14 mouse cellular contexts compared by ENCODE assay signal in the genomic region with DNA sequence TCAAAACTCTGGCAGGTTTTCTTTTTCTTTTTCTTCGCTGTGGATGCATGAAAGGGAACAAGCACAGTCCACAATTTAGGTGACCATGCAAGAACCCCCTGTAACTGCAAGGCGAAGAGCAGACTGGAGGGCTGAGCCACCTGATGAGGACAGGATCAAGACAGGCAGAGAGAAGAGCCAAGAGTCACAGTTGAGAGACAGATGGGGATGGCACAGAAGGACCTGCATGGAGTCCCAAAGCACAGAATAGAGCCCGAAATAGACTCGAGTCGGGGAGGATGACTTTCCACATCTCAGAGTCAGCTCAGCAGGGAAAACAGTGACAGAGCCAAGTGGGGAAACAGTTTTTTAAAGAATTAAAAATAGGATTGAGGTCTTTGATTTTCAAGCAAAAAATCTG. TPM values are rescaled to one million over a fixed set of nuclear protein-coding genes. Genes with fewer than 3 reads are reported as not detected.
A peak's percentile ranks its signal among the peaks of the same experiment; 100 is the strongest.
DNase-seq lines count a peak whose midpoint lies in the region; ATAC-seq and TF ChIP-seq lines count a peak whose summit lies in the region.
"Had no signal": no experiment of that assay in that cellular context is flagged by ENCODE, and none has a peak within 500 bp of the region (broad histone marks: within the 10 kb centered on the region; RNA-seq: fewer than 3 reads in every experiment).

No protein-coding gene starts in this region.

- no peak overlapping the region for H3K9ac ChIP-seq in forebrain, postnatal 0 days
- H3K9ac ChIP-seq in forebrain, embryonic 13.5 days, result no peak overlapping the region
- no peak overlapping the region for H3K9ac ChIP-seq in kidney, embryonic 15.5 days
- H3K9ac ChIP-seq in midbrain, postnatal 0 days (replicated peaks; ENCODE audit: low read length, poor library complexity, severe bottlenecking), result no peak overlapping the region
- no peak overlapping the region for H3K9ac ChIP-seq in midbrain, embryonic 13.5 days (replicated peaks)
- H3K9ac ChIP-seq: embryonic facial prominence, embryonic 13.5 days; forebrain, embryonic 12.5 days; liver, embryonic 14.5 days; neural tube, embryonic 13.5 days had no signal

- no peak overlapping the region for H3K27ac ChIP-seq in forebrain, postnatal 0 days (ENCODE audit: low read depth, low read length)
- H3K27ac ChIP-seq in forebrain, embryonic 13.5 days, result no peak overlapping the region
- peak overlapping the region; percentile 56 for H3K27ac ChIP-seq in kidney, embryonic 15.5 days
- H3K27ac ChIP-seq in midbrain, postnatal 0 days (ENCODE audit: low read depth, low read length), result no peak overlapping the region
- no peak overlapping the region for H3K27ac ChIP-seq in midbrain, embryonic 13.5 days
- H3K27ac ChIP-seq: embryonic facial prominence, embryonic 13.5 days; forebrain, embryonic 12.5 days; heart, embryonic 10.5 days; liver, embryonic 14.5 days; neural tube, embryonic 13.5 days had no signal

- H3K36me3 ChIP-seq in forebrain, postnatal 0 days (ENCODE audit: insufficient read depth), result no peaks in the 10 kb centered on the region
- H3K36me3 ChIP-seq in forebrain, embryonic 13.5 days (ENCODE audit: poor library complexity, severe bottlenecking), result peaks cover 47% of the 10 kb centered on the region; the same call in 1 of the 2 replicates
- peaks cover 71% of the 10 kb centered on the region for H3K36me3 ChIP-seq in kidney, embryonic 15.5 days
- H3K36me3 ChIP-seq in midbrain, postnatal 0 days (ENCODE audit: insufficient read depth, low read length), result no peaks in the 10 kb centered on the region
- H3K36me3 ChIP-seq in midbrain, embryonic 13.5 days, result peaks cover 11% of the 10 kb centered on the region; the same call in 1 of the 2 replicates
- H3K36me3 ChIP-seq: neural tube, embryonic 13.5 days had no signal

- no peak overlapping the region for H3K4me2 ChIP-seq in forebrain, postnatal 0 days (ENCODE audit: low read depth)
- no peak overlapping the region for H3K4me2 ChIP-seq in forebrain, embryonic 13.5 days
- H3K4me2 ChIP-seq in kidney, embryonic 15.5 days, result no peak overlapping the region
- no peak overlapping the region for H3K4me2 ChIP-seq in midbrain, postnatal 0 days (ENCODE audit: low read depth, low read length, poor library complexity, severe bottlenecking)
- H3K4me2 ChIP-seq in midbrain, embryonic 13.5 days (replicated peaks), result no peak overlapping the region
- H3K4me2 ChIP-seq: embryonic facial prominence, embryonic 13.5 days; forebrain, embryonic 12.5 days; neural tube, embryonic 13.5 days had no signal

- 55% methylated on average over 5 of the region's 5 CpGs for WGBS in forebrain, postnatal 0 days
- 82% methylated on average over 5 of the region's 5 CpGs for WGBS in forebrain, embryonic 13.5 days
- WGBS in kidney, embryonic 15.5 days, result 76% methylated on average over 5 of the region's 5 CpGs
- 71% methylated on average over 5 of the region's 5 CpGs for whole genome bisulfite sequencing in midbrain, postnatal 0 days
- 70% methylated on average over 5 of the region's 5 CpGs for WGBS in midbrain, embryonic 13.5 days

- no peaks in the 10 kb centered on the region for H3K9me3 ChIP-seq in forebrain, postnatal 0 days (ENCODE audit: low read length)
- H3K9me3 ChIP-seq in forebrain, embryonic 13.5 days (replicated peaks), result no peaks in the 10 kb centered on the region
- no peaks in the 10 kb centered on the region for H3K9me3 ChIP-seq in kidney, embryonic 15.5 days (replicated peaks)
- no peaks in the 10 kb centered on the region for H3K9me3 ChIP-seq in midbrain, postnatal 0 days (ENCODE audit: low read length)
- H3K9me3 ChIP-seq in midbrain, embryonic 13.5 days, result no peaks in the 10 kb centered on the region
- H3K9me3 ChIP-seq: embryonic facial prominence, embryonic 13.5 days; forebrain, embryonic 12.5 days; heart, embryonic 10.5 days; neural tube, embryonic 13.5 days had no signal

- H3K4me3 ChIP-seq in forebrain, postnatal 0 days (ENCODE audit: low read depth, low read length), result no peak overlapping the region
- no peak overlapping the region for H3K4me3 ChIP-seq in forebrain, embryonic 13.5 days
- no peak overlapping the region for H3K4me3 ChIP-seq in kidney, embryonic 15.5 days (replicated peaks)
- no peak overlapping the region for H3K4me3 ChIP-seq in midbrain, postnatal 0 days (ENCODE audit: low read depth, low read length)
- no peak overlapping the region for H3K4me3 ChIP-seq in midbrain, embryonic 13.5 days (replicated peaks)
- H3K4me3 ChIP-seq: embryonic facial prominence, embryonic 13.5 days; erythroblast, embryonic 14.5 days; forebrain, embryonic 12.5 days; heart, embryonic 10.5 days; neural tube, embryonic 13.5 days had no signal

- no peaks in the 10 kb centered on the region for H3K27me3 ChIP-seq in forebrain, postnatal 0 days (ENCODE audit: insufficient read depth, low read length)
- H3K27me3 ChIP-seq in forebrain, embryonic 13.5 days, result no peaks in the 10 kb centered on the region
- H3K27me3 ChIP-seq in kidney, embryonic 15.5 days, result no peaks in the 10 kb centered on the region
- no peaks in the 10 kb centered on the region for H3K27me3 ChIP-seq in midbrain, postnatal 0 days (ENCODE audit: insufficient read depth, low read length)
- no peaks in the 10 kb centered on the region for H3K27me3 ChIP-seq in midbrain, embryonic 13.5 days
- H3K27me3 ChIP-seq: embryonic facial prominence, embryonic 13.5 days; forebrain, embryonic 12.5 days; neural tube, embryonic 13.5 days had no signal

- peak; percentile 63; the same call in 1 of the 2 replicates for ATAC-seq in forebrain, postnatal 0 days
- ATAC-seq in forebrain, embryonic 13.5 days, result no peak
- no peak for ATAC-seq in kidney, embryonic 15.5 days (replicated peaks; ENCODE audit: low FRiP score)
- ATAC-seq in midbrain, postnatal 0 days (ENCODE audit: low FRiP score), result no peak
- ATAC-seq in midbrain, embryonic 13.5 days, result no peak

- TF ChIP-seq CTCF in forebrain, postnatal 0 days (IDR thresholded peaks at IDR 0.05; ENCODE audit: low read depth), result no peak
- TF ChIP-seq CTCF in midbrain, postnatal 0 days (IDR thresholded peaks at IDR 0.05), result no peak

- DNase-seq in adrenal gland, postnatal 14 days, result peak; percentile 1
- no peak for DNase-seq in adrenal gland, adult 8-10 months
- DNase-seq in forebrain, postnatal 0 days, result no peak
- DNase-seq in kidney, adult 11 months, result no peak
- peak; percentile 13 for DNase-seq in midbrain, postnatal 0 days (ENCODE audit: low spot score)

- no peaks in the 10 kb centered on the region for H3K4me1 ChIP-seq in forebrain, postnatal 0 days (ENCODE audit: insufficient read depth)
- no peaks in the 10 kb centered on the region for H3K4me1 ChIP-seq in forebrain, embryonic 13.5 days
- H3K4me1 ChIP-seq in kidney, embryonic 15.5 days, result peaks cover 19% of the 10 kb centered on the region; the same call in 1 of the 2 replicates
- H3K4me1 ChIP-seq in midbrain, postnatal 0 days (ENCODE audit: insufficient read depth, low read length), result no peaks in the 10 kb centered on the region
- no peaks in the 10 kb centered on the region for H3K4me1 ChIP-seq in midbrain, embryonic 13.5 days (replicated peaks)
- H3K4me1 ChIP-seq: embryonic facial prominence, embryonic 13.5 days; forebrain, embryonic 12.5 days had no signal

RNA-seq across cellular contexts. Expression of gene Slc19a1, which starts 50.9 kb away (rescaled TPM):
- 21.3 and 24.2 TPM in 2 replicates for total RNA-seq in adrenal gland, postnatal 14 days (2021)
- 10 to 100 TPM; 15.9 to 21.1 (median 18.1) TPM for total RNA-seq in adrenal gland, adult 8-10 months (2022)
- total RNA-seq in forebrain, postnatal 0 days (2014; rRNA removed), result 24.3 and 36.7 TPM in 2 replicates
- 37.4 and 39.7 TPM in 2 replicates for polyA plus RNA-seq in forebrain, postnatal 0 days (2015; fragmentation: Nextera tagmentation; extraction: Ambion mirVana)
- 28.0 and 33.7 TPM in 2 replicates for polyA plus RNA-seq in forebrain, embryonic 13.5 days (2015; fragmentation: Nextera tagmentation; extraction: Ambion mirVana)
- 43.1 and 43.7 TPM in 2 replicates for polyA plus RNA-seq in kidney, embryonic 15.5 days (2015; fragmentation: Nextera tagmentation; extraction: Ambion mirVana)
- 38.1 and 47.0 TPM in 2 replicates for total RNA-seq in midbrain, postnatal 0 days (2014; rRNA removed)
- 44.1 and 44.9 TPM in 2 replicates for polyA plus RNA-seq in midbrain, postnatal 0 days (2015; fragmentation: Nextera tagmentation; extraction: Ambion mirVana)
- 33.0 and 35.8 TPM in 2 replicates for polyA plus RNA-seq in midbrain, embryonic 13.5 days (2015; fragmentation: Nextera tagmentation; extraction: Ambion mirVana)

Comparison
In these comparisons a context has a peak if more than half of its experiments do, and no peak if none do; other contexts are left out.
1. DNase-seq: peak in adrenal gland, postnatal 14 days (single experiment) and midbrain, postnatal 0 days (single experiment); none in adrenal gland, adult 8-10 months (single experiment), forebrain, postnatal 0 days (single experiment) and kidney, adult 11 months (single experiment).